Mouse (Mus musculus) kidney, postnatal 0 days (tissue): ENCODE measurements at regions not wholly inside any gene's neighbourhood (a gene's known extent, or its start where the extent isn't known, plus 50 kb on each side); places are given as distances from the start of the nearest gene placed in this dataset.
A peak's percentile ranks its signal among the peaks of the same experiment; 100 is the strongest.

Experiments
- ATAC-seq: fragments of 200-750 bp; cut with Nextera tagmentation; replicated peaks from 2 replicates; pipeline ENCODE4 v1.8.0; 2017; ENCODE audit warnings: low read depth, moderate number of reproducible peaks, moderate TSS enrichment, moderate library complexity; ENCODE audit not compliant: low FRiP score
- DNase-seq: peaks from one replicate; pipeline ENCODE4 v3.0.0-alpha.2; 2016; ENCODE audit warnings: low spot score
- H3K27ac ChIP-seq: fragments of 300-500 bp; sonication (generic); 2 replicates; pipeline ENCODE4 v1.5.1; 2014; ENCODE audit warnings: mild to moderate bottlenecking
- H3K27me3 ChIP-seq: fragments of 300-500 bp; sonication (generic); 2 replicates; pipeline ENCODE4 v1.6.1; 2014; ENCODE audit warnings: low read length, mixed read lengths; ENCODE audit not compliant: insufficient read depth
- H3K36me3 ChIP-seq: fragments of 300-500 bp; sonication (generic); 2 replicates; pipeline ENCODE4 v1.6.1; 2014; ENCODE audit warnings: low read length, mixed read lengths; ENCODE audit not compliant: insufficient read depth
- H3K4me1 ChIP-seq: fragments of 300-500 bp; sonication (generic); replicated peaks from 2 replicates; pipeline ENCODE4 v1.6.1; 2014; ENCODE audit warnings: antibody characterized with exemption, low read length, mixed read lengths; ENCODE audit not compliant: insufficient read depth
- H3K4me2 ChIP-seq: fragments of 300-500 bp; sonication (generic); 2 replicates; pipeline ENCODE4 v1.6.1; 2014; ENCODE audit warnings: mild to moderate bottlenecking, low read length, moderate library complexity, mixed read lengths
- H3K4me3 ChIP-seq: fragments of 300-500 bp; sonication (generic); replicated peaks from 2 replicates; pipeline ENCODE4 v1.5.1; 2014; ENCODE audit warnings: low read depth, low read length
- H3K9ac ChIP-seq: fragments of 300-500 bp; sonication (generic); 2 replicates; pipeline ENCODE4 v1.6.1; 2014; ENCODE audit warnings: low read depth, low read length
- H3K9me3 ChIP-seq: fragments of 300-500 bp; sonication (generic); replicated peaks from 2 replicates; pipeline ENCODE4 v1.6.1; 2016; ENCODE audit warnings: low read length, inconsistent platforms, mixed read lengths
- CTCF ChIP-seq: IDR thresholded peaks from 2 replicates; pipeline ENCODE4 v1.5.1; 2016; ENCODE audit warnings: antibody characterized with exemption, low read depth, mild to moderate bottlenecking, moderate library complexity
- WGBS: fragments of 180-500 bp; shearing (Covaris S2); extraction: QIAGEN DNeasy Blood & Tissue Kit; methylation state at CpG from one replicate; pipeline ENCODE4 v1.1.7; 2014; 5-methylcytosine and 5-hydroxymethylcytosine counted together

DNA sequence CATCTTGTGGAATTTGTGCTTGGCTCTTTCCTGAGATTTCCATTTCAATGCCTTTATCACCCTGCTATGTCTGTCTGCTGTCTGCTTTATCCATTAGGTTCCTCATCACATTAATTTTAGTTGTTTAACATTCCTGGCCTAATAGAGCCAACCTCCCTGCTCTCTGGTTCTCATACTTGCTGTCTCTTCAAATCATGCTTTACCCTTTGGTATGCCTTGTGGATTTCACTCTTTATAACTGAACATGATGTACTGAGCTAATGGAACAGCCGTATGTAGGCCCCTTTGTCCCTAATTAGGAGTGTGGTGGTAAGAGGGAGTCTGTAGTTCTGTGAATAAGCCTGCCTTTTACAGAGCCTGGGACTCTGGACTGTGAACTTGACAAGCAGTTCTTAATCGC is 86.2 kb upstream of the Slc38a4 start:
- TF ChIP-seq CTCF, result no peak
- no peak overlapping the region for H3K27ac ChIP-seq
- no peak overlapping the region for H3K9ac ChIP-seq
- no peaks in the 10 kb centered on the region for H3K36me3 ChIP-seq
- H3K4me3 ChIP-seq, result no peak overlapping the region
- H3K4me2 ChIP-seq, result no peak overlapping the region
- H3K4me1 ChIP-seq, result no peaks in the 10 kb centered on the region
- no peaks in the 10 kb centered on the region for H3K27me3 ChIP-seq
- DNase-seq, result no peak
- ATAC-seq, result no peak
- 81% methylated on average over 2 of the region's 2 CpGs for WGBS
- H3K9me3 ChIP-seq, result no peaks in the 10 kb centered on the region

DNA sequence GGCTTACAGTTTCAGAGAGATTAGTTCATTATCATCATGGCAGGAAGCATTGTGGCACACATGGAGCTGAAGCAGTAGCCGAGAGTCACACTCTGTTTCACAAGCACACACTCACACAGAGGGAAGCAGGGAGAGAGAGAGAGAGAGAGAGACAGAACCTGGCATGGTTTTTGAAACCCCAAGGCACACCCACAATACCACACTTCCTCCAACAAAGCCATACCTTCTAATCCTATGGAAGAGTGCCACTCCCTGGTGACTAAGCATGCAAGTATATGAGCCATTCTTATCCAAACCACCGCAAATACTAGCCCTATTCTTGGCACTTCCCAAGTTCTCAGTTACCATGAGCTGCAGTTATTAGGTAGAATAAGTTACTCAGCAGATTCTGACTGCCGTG is 82.5 kb upstream of the Slc38a4 start:
- H3K9me3 ChIP-seq, result no peaks in the 10 kb centered on the region
- DNase-seq (no peak), ATAC-seq (no peak)
- no peak overlapping the region for H3K27ac ChIP-seq
- no peaks in the 10 kb centered on the region for H3K36me3 ChIP-seq
- no peak for TF ChIP-seq CTCF
- H3K4me2 ChIP-seq, result no peak overlapping the region
- H3K4me3 ChIP-seq, result no peak overlapping the region
- WGBS, result 71% methylated on average over 3 of the region's 3 CpGs
- H3K4me1 ChIP-seq, result no peaks in the 10 kb centered on the region
- no peak overlapping the region for H3K9ac ChIP-seq
- H3K27me3 ChIP-seq, result no peaks in the 10 kb centered on the region

- 7% methylated on average over 11 of the region's 11 CpGs for WGBS
- H3K4me2 ChIP-seq, result no peak overlapping the region
- TF ChIP-seq CTCF, result peak; percentile 88
Measured at GRCm38 (mm10) chr15:97135291-97135690, 79.5 kb upstream of the Slc38a4 start.

DNA sequence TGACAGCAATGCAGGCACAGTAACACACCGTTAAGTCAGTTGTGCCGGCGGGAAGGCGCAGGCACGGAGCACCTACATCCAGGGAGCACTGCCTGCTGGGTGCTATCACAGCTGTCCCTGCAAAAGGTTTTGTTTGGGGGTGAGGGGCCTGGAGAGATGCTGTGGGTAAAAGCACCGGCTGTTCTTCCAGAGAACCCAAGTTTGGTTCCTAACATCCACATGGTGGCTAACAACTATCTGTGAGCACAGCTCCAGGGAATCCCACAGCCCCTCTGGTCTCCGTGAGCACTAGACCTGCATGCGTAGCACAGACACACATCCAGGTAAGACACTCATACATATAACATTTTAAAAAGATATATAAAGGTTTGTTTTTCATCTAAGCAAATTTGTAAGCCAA is 72.0 kb upstream of the Slc38a4 start:
- no peaks in the 10 kb centered on the region for H3K27me3 ChIP-seq
- H3K36me3 ChIP-seq, result no peaks in the 10 kb centered on the region
- no peak overlapping the region for H3K4me2 ChIP-seq
- no peaks in the 10 kb centered on the region for H3K4me1 ChIP-seq
- ATAC-seq (no peak), DNase-seq (no peak)
- H3K27ac ChIP-seq, result no peak overlapping the region
- TF ChIP-seq CTCF, result no peak
- H3K4me3 ChIP-seq, result no peak overlapping the region
- no peaks in the 10 kb centered on the region for H3K9me3 ChIP-seq
- 90% methylated on average over 7 of the region's 8 CpGs for WGBS
- no peak overlapping the region for H3K9ac ChIP-seq

More at GRCm38 (mm10) chr15:97135291-97135690, 79.5 kb upstream of the Slc38a4 start:
- Histone ChIP-seq H3K36me3 (no peaks in the 10 kb centered on the region), H3K27me3 (no peaks in the 10 kb centered on the region), H3K4me3 (no peak overlapping the region), H3K27ac (no peak overlapping the region), H3K4me1 (no peaks in the 10 kb centered on the region), H3K9me3 (no peaks in the 10 kb centered on the region), H3K9ac (no peak overlapping the region)
- DNase-seq (peak; percentile 92), ATAC-seq (no peak)

DNA sequence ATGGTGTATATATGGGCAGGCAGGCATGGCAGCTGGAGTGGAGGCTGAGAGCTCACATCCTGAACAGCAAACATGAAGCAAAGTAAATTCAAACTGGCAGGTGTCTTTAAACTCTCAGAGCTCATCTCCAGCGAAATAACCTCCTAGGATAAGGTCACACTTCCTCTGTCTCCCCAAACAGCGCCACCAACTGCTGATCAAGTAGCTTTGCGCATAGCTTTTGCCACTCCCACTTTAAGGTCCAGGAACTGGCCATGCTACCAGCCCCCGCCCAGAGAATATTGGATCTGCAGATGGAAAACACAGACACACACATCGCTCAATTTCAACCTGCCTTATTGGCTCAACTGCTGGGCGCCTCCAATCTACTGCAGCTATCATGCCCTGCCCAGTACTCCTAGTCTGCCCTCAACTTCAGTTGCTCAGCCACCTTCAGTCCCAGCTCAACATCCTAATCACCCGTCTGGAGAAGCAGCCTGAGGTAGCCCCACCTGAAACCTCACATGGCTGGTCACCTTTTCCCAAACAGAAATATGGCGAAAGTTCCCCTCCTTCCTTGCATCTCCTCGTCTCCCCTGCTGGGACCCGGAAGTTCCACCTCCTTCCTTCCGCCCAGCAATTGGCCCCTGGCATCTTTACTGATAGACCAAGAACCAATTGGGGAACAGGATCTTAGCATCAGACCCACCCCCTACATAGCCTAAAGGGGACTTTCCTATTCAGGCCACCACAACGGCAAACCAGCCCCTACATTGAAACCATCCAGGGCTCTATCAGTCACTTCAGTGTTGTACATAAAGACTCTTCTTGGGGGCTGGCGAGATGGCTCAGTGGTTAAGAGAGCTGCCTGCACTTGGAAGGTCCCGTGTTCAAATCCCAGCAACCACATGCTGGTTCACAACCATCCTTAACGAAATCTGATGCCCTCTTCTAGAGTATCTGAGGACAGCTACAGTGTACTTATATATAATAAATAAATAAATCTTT is 70.4 kb upstream of the Slc38a4 start:
- TF ChIP-seq CTCF, result no peak
- Histone ChIP-seq H3K4me1 (no peaks in the 10 kb centered on the region), H3K27ac (no peak overlapping the region), H3K4me3 (no peak overlapping the region), H3K9me3 (no peaks in the 10 kb centered on the region), H3K36me3 (no peaks in the 10 kb centered on the region), H3K27me3 (no peaks in the 10 kb centered on the region), H3K9ac (no peak overlapping the region), H3K4me2 (no peak overlapping the region)
- ATAC-seq, result no peak
- 89% methylated on average over 15 of the region's 15 CpGs for WGBS
- no peak for DNase-seq

DNA sequence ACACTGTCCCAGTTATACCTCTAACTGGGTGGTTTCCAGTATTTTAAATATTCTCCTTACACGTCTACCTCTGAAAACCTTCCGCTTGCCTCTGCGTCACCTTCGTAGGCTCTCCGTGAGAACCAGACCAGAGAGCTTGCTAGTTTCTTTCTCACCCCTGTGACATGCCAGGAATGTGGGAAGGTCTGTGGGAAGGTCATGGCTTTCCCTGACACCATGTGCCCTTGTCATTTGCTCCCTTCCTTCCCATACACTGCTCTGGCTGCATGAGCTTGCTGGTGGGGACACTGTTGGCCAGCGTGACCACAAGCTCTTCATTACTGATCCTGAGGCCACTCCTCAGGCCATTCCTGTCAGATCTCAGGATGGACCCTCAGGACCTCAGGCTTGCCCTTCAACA is 66.5 kb upstream of the Slc38a4 start:
- no peak for TF ChIP-seq CTCF
- no peak for ATAC-seq
- Histone ChIP-seq H3K4me2 (no peak overlapping the region), H3K9ac (no peak overlapping the region), H3K4me3 (no peak overlapping the region), H3K27ac (no peak overlapping the region), H3K36me3 (no peaks in the 10 kb centered on the region), H3K4me1 (no peaks in the 10 kb centered on the region), H3K9me3 (no peaks in the 10 kb centered on the region), H3K27me3 (no peaks in the 10 kb centered on the region)
- 80% methylated on average over 6 of the region's 6 CpGs for WGBS
- DNase-seq, result no peak
